In the genomic region with DNA sequence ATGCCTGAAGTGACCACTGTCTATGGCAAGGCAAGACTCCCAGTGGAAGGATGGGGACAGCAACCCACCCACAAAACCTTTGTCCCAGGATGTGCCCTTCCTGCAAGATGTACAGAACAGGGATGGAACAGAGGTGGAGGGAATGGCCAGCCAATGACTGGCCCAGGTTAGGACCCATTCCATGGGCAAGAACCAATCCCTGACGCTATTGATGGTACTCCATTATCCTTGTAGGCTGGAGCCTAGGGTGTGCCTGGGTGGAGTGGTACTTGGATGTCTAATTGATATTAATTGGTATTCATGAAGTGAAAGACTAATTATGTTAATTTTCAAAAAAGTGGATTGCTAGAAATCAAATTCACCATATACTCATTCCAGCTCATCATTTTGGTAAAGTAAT, we compare ENCODE assay signal across 15 mouse cellular contexts.
"Had no signal": no experiment of that assay in that cellular context is flagged by ENCODE, and none has a peak within 500 bp of the region (broad histone marks: within the 10 kb centered on the region; RNA-seq: fewer than 3 reads in every experiment).

No protein-coding gene starts in this region.

- H3K9ac ChIP-seq: intestine, embryonic 15.5 days; kidney, embryonic 15.5 days; liver, embryonic 13.5 days; liver, postnatal 0 days; lung, embryonic 14.5 days had no signal

- ATAC-seq: intestine, embryonic 15.5 days; liver, postnatal 0 days; lung, postnatal 0 days had no signal

- H3K27ac ChIP-seq: intestine, embryonic 15.5 days; kidney, embryonic 15.5 days; left cerebral cortex, adult 2 months; liver, embryonic 13.5 days; macrophage had no signal

- DNase-seq: kidney, adult 11 months; kidney, adult 8-10 months; kidney, postnatal 10 days; kidney, postnatal 36 days; layer of hippocampus, postnatal 36 days; liver, embryonic 13.5 days; liver, postnatal 0 days; lung, embryonic 14.5 days; thymus, adult 18-20 months; thymus, postnatal 36 days had no signal

- H3K4me3 ChIP-seq: intestine, embryonic 15.5 days; kidney, embryonic 15.5 days; left cerebral cortex, adult 2 months; liver, embryonic 13.5 days had no signal

- H3K9me3 ChIP-seq: intestine, embryonic 15.5 days; kidney, embryonic 15.5 days; liver, embryonic 13.5 days had no signal

- H3K4me1 ChIP-seq: intestine, embryonic 15.5 days; kidney, embryonic 15.5 days had no signal

- H3K27me3 ChIP-seq: intestine, embryonic 15.5 days; kidney, embryonic 15.5 days; liver, embryonic 13.5 days had no signal

- H3K4me2 ChIP-seq: intestine, embryonic 15.5 days; kidney, embryonic 15.5 days; liver, embryonic 13.5 days; lung, embryonic 14.5 days had no signal
